Mouse (Mus musculus): ENCODE data around the gene Immp2l. TPM values are rescaled to one million over a fixed set of nuclear protein-coding genes. Genes with fewer than 3 reads are reported as not detected.

Gene Immp2l
- polyA plus RNA-seq, 1 experiment from 2014 or later: 10.0 TPM

DNA sequence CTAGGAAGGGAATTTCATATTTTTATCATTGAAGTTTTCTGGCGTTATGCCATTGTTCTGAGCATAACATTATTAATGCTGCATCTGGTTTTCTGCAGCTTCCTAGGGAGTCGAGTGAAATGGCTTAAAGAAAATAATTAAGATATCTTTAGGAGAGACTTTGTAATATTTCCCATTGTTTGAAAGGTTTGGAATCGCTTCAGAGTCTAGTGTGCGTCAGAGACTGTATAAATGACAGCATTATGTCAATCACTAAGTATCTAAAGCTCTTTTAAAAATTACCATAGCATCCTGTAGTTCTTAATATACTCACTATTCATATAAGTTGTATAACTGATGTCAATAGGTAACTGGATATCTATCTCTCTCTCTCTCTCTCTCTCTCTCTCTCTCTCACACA, 551.3 kb downstream of the Immp2l start:
- Histone ChIP-seq H3K4me1 (no peaks in the 10 kb centered on the region), H3K27me3 (no peaks in the 10 kb centered on the region), H3K9ac (no peak overlapping the region), H3K36me3 (no peaks in the 10 kb centered on the region), H3K4me3 (no peak overlapping the region), H3K4me2 (no peak overlapping the region), H3K9me3 (no peaks in the 10 kb centered on the region), H3K27ac (no peak overlapping the region)
- no peak for ATAC-seq (ENCODE audit: borderline replicate concordance, extremely low read depth, low FRiP score, low TSS enrichment)
- 50% methylated on average over 4 of the region's 4 CpGs for WGBS

DNA sequence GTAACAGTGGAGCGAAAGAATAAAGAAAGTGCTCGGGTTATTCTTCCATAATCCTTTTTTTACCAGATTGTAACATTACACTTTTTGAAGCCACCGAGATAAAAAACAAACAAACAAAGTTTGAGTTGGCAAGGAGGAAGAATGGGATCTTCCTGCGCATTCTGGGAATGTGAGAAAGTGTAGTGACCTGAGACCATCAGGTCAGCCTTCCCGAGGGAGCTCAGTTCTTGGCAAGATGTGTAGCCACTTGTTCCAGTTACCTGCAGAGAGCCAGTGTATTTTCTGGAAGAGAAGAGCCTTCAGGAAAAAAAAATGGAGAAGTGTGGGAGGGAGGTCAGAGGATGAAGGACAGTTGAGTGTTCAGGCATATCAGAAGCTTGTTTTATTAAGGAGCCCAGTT, 569.5 kb downstream of the Immp2l start:
- H3K27me3 ChIP-seq: no peaks in the 10 kb centered on the region
- H3K9ac ChIP-seq: no peak overlapping the region
- no peak for ATAC-seq (ENCODE audit: borderline replicate concordance, extremely low read depth, low FRiP score, low TSS enrichment)
- H3K36me3 ChIP-seq: no peaks in the 10 kb centered on the region
- H3K27ac ChIP-seq: no peak overlapping the region
- no peaks in the 10 kb centered on the region for H3K4me1 ChIP-seq
- no peak overlapping the region for H3K4me3 ChIP-seq
- H3K4me2 ChIP-seq: no peak overlapping the region
- no peaks in the 10 kb centered on the region for H3K9me3 ChIP-seq
- 63% methylated on average over 5 of the region's 5 CpGs for WGBS

DNA sequence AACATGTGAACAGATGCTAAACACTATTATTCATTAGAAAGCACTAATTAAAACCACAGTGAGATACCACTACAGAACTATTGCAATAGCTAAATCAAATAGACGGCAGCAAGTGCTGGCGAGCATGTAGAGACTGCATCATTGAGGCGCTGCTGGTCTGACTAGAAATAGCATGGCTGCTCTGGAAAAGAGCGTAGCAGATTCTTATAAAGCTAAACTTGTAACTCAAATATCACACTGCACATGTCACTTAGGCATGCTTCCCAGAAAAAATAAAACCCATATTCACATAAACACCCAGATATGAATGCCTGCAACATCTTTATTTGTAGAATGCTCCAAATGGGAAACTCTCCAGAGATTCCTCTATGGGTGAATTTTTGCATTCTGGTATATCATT, 570.1 kb downstream of the Immp2l start:
- no peaks in the 10 kb centered on the region for H3K27me3 ChIP-seq
- no peak overlapping the region for H3K4me2 ChIP-seq
- WGBS: 93% methylated on average over 4 of the region's 4 CpGs
- no peaks in the 10 kb centered on the region for H3K9me3 ChIP-seq
- no peak for ATAC-seq (ENCODE audit: borderline replicate concordance, extremely low read depth, low FRiP score, low TSS enrichment)
- no peak overlapping the region for H3K9ac ChIP-seq
- H3K4me3 ChIP-seq: no peak overlapping the region
- H3K27ac ChIP-seq: no peak overlapping the region
- no peaks in the 10 kb centered on the region for H3K36me3 ChIP-seq
- no peaks in the 10 kb centered on the region for H3K4me1 ChIP-seq

- 80% methylated on average over 3 of the region's 3 CpGs for WGBS
- Histone ChIP-seq H3K27ac (no peak overlapping the region), H3K4me3 (no peak overlapping the region), H3K9me3 (no peaks in the 10 kb centered on the region), H3K4me1 (no peaks in the 10 kb centered on the region), H3K27me3 (no peaks in the 10 kb centered on the region), H3K36me3 (no peaks in the 10 kb centered on the region), H3K9ac (no peak overlapping the region), H3K4me2 (no peak overlapping the region)
- no peak for ATAC-seq (ENCODE audit: borderline replicate concordance, extremely low read depth, low FRiP score, low TSS enrichment)
These were observed 591.4 kb downstream of the Immp2l start for GRCm38 (mm10) chr12:41615271-41615670.

GRCm38 (mm10) chr12:41621341-41621740, 597.5 kb downstream of the Immp2l start:
- ATAC-seq (ENCODE audit: borderline replicate concordance, extremely low read depth, low FRiP score, low TSS enrichment): no peak
- no peaks in the 10 kb centered on the region for H3K9me3 ChIP-seq
- no peaks in the 10 kb centered on the region for H3K36me3 ChIP-seq
- H3K27me3 ChIP-seq: no peaks in the 10 kb centered on the region
- no peak overlapping the region for H3K4me2 ChIP-seq
- H3K9ac ChIP-seq: no peak overlapping the region
- H3K4me3 ChIP-seq: no peak overlapping the region
- WGBS: 72% methylated on average over 6 of the region's 6 CpGs
- no peak overlapping the region for H3K27ac ChIP-seq
- H3K4me1 ChIP-seq: no peaks in the 10 kb centered on the region

DNA sequence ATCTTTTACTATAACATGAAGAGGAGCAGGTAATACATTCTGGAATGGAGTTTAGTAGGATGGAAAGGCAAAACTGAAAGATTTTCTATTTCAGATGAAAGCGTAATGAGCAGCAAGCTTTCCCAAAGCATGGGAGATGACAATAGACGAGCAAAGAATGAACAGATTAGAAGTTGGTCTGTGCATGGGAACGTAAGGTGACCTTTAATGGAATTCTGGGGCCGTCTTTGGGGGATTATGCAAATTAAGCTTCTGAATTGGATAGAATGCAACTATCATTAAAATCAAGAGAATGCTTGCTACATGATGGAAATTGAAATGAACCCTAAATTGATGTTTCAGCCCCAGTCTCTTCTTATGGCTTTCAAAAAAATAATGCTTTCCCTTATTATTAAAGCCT, 619.4 kb downstream of the Immp2l start:
- H3K9me3 ChIP-seq: no peaks in the 10 kb centered on the region
- no peaks in the 10 kb centered on the region for H3K27me3 ChIP-seq
- no peak for ATAC-seq (ENCODE audit: borderline replicate concordance, extremely low read depth, low FRiP score, low TSS enrichment)
- H3K27ac ChIP-seq: no peak overlapping the region
- H3K9ac ChIP-seq: no peak overlapping the region
- H3K4me2 ChIP-seq: no peak overlapping the region
- peaks cover 10% of the 10 kb centered on the region; the same call in 1 of the 2 replicates for H3K4me1 ChIP-seq
- 71% methylated on average over 4 of the region's 4 CpGs for WGBS
- H3K36me3 ChIP-seq: no peaks in the 10 kb centered on the region
- no peak overlapping the region for H3K4me3 ChIP-seq

DNA sequence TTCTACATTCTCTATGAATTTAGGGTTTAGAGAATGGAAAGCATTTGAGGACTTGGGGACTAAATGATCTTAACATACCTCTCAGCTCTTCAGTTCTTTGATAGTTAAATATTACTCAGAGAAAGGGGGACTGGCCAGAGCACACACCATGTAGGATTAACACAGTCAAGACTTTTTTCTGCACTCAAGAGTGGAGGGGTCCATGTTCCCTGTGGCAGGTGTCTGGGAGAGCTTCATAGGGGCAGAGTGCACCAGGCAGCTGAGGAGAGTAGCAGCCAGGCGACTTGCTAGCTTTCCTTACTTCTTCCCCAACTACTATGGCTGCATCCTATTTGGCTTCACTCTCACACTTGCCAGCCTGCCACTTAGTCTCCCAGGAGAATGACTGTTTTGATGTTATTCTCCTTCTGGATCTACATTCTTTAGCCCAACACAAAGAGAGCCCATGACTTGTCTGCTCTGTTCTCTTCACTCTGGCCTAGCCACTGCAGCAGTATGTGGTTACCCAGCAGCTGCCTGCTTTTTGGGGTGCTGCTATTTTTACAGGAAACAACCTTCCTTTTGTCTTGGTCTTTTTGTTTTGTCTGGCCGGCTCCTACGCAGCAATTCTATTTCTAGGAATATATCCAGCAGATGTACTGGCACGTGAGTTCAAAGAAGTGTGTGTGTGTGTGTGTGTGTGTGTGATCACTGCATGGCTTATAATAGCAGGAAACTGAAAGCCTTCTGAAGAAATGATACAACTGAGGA, 621.1 kb downstream of the Immp2l start:
- Histone ChIP-seq H3K4me2 (no peak overlapping the region), H3K9ac (no peak overlapping the region), H3K27ac (no peak overlapping the region), H3K36me3 (no peaks in the 10 kb centered on the region), H3K4me3 (no peak overlapping the region), H3K27me3 (no peaks in the 10 kb centered on the region), H3K9me3 (no peaks in the 10 kb centered on the region), H3K4me1 (peaks cover 10% of the 10 kb centered on the region; the same call in 1 of the 2 replicates)
- no peak for ATAC-seq (ENCODE audit: borderline replicate concordance, extremely low read depth, low FRiP score, low TSS enrichment)
- 37% methylated on average over 4 of the region's 4 CpGs for WGBS

DNA sequence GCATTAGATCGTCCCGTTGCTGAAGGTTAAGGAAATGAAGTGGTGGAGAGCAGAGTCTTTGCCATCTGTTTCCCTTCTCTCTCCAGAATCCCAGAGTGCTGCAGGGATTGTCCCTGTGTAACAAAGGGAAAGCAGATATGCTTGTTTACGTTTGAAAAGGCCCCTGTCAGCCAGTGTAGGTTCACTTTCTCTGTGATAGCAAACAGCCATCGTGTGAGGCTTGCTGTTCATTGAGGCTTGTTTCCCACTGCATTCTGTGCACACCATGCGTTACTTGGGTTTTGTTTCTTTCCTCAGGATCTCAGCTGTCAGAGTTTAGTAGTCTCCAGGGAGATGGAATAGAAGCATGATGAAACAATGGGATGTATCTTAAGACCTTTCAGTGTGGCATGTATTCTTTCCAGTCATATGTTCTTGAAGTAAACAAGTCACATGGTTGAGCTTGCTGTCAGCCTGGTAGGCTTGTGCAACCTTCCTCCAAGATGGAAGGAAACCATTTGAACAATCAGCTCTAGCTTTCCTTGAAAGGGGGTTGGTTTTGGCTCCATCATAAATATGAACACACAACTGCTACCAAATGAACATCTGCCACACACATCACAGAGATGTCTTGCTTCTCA, 623.2 kb downstream of the Immp2l start:
- no peak overlapping the region for H3K4me3 ChIP-seq
- 12% methylated on average over 5 of the region's 5 CpGs for WGBS
- H3K9me3 ChIP-seq: no peaks in the 10 kb centered on the region
- no peak overlapping the region for H3K9ac ChIP-seq
- no peaks in the 10 kb centered on the region for H3K27me3 ChIP-seq
- H3K27ac ChIP-seq: peak overlapping the region; percentile 2; the same call in 1 of the 2 replicates
- no peaks in the 10 kb centered on the region for H3K36me3 ChIP-seq
- peaks cover 10% of the 10 kb centered on the region; the same call in 1 of the 2 replicates for H3K4me1 ChIP-seq
- H3K4me2 ChIP-seq: no peak overlapping the region
- peak; percentile 85; the same call in 1 of the 2 replicates for ATAC-seq (ENCODE audit: borderline replicate concordance, extremely low read depth, low FRiP score, low TSS enrichment)

GRCm38 (mm10) chr12:41647675-41648074, 623.8 kb downstream of the Immp2l start:
- Histone ChIP-seq H3K36me3 (no peaks in the 10 kb centered on the region), H3K4me3 (no peak overlapping the region), H3K4me1 (peaks cover 10% of the 10 kb centered on the region; the same call in 1 of the 2 replicates), H3K4me2 (no peak overlapping the region), H3K9me3 (no peaks in the 10 kb centered on the region), H3K9ac (no peak overlapping the region), H3K27ac (no peak overlapping the region), H3K27me3 (no peaks in the 10 kb centered on the region)
- 90% methylated on average over 2 of the region's 2 CpGs for WGBS
- ATAC-seq (ENCODE audit: borderline replicate concordance, extremely low read depth, low FRiP score, low TSS enrichment): no peak

GRCm38 (mm10) chr12:41649826-41650541, 626.1 kb downstream of the Immp2l start:
- no peak for ATAC-seq (ENCODE audit: borderline replicate concordance, extremely low read depth, low FRiP score, low TSS enrichment)
- peaks cover 7% of the 10 kb centered on the region; the same call in 1 of the 2 replicates for H3K4me1 ChIP-seq
- H3K4me3 ChIP-seq: no peak overlapping the region
- no peaks in the 10 kb centered on the region for H3K36me3 ChIP-seq
- 80% methylated on average over 8 of the region's 8 CpGs for WGBS
- H3K27me3 ChIP-seq: no peaks in the 10 kb centered on the region
- no peak overlapping the region for H3K9ac ChIP-seq
- no peak overlapping the region for H3K4me2 ChIP-seq
- no peaks in the 10 kb centered on the region for H3K9me3 ChIP-seq
- no peak overlapping the region for H3K27ac ChIP-seq

DNA sequence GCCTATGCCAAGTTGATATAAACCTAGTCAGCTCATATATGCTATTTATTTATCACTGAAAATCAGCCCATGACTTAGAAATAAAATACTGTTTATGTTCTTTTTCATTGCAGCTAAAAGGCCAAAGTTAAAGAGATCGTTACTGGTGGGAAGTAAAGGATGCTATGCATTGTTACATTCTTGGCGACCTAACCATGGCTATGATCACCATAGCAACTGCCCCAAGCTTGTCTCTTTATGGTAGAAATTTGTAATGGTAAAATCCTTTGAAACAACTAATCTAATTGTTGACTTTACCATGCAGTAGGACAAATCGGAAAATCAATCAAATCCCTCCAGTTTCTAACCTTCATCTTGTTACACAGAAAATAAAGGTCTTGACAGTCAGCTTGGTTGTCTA, 644.4 kb downstream of the Immp2l start:
- 77% methylated on average over 3 of the region's 3 CpGs for WGBS
- no peaks in the 10 kb centered on the region for H3K36me3 ChIP-seq
- no peaks in the 10 kb centered on the region for H3K9me3 ChIP-seq
- H3K4me2 ChIP-seq: no peak overlapping the region
- H3K4me1 ChIP-seq: no peaks in the 10 kb centered on the region
- H3K9ac ChIP-seq: no peak overlapping the region
- H3K4me3 ChIP-seq: no peak overlapping the region
- ATAC-seq (ENCODE audit: borderline replicate concordance, extremely low read depth, low FRiP score, low TSS enrichment): no peak
- no peaks in the 10 kb centered on the region for H3K27me3 ChIP-seq
- no peak overlapping the region for H3K27ac ChIP-seq

DNA sequence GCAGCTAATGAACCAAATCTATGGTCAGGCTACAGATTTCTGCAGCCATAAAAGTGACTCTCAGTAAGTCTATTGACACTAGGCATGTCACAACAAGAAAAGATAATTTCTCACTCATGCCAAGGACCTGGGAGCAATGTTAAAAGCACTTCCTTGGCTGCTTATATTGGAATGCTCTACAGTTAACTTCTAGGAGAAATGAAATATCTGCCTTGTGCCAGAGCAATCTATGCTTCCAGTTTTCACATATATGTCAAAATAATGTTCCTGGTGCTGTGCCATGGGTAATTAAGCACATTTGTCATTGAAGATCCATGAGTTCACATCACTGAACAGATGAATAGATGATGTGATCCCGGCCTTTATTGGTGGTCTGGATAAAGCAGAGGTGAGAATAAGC, 645.6 kb downstream of the Immp2l start:
- Histone ChIP-seq H3K4me1 (no peaks in the 10 kb centered on the region), H3K27ac (no peak overlapping the region), H3K9ac (no peak overlapping the region), H3K4me2 (no peak overlapping the region), H3K4me3 (no peak overlapping the region), H3K9me3 (no peaks in the 10 kb centered on the region), H3K27me3 (no peaks in the 10 kb centered on the region), H3K36me3 (no peaks in the 10 kb centered on the region)
- ATAC-seq (ENCODE audit: borderline replicate concordance, extremely low read depth, low FRiP score, low TSS enrichment): no peak
- WGBS: 80% methylated on average over 1 of the region's 1 CpGs

Data from lung, embryonic 15.5 days (tissue).